Mouse (Mus musculus): ENCODE measurements around the gene Scaf4. TPM values are rescaled to one million over a fixed set of nuclear protein-coding genes. Genes with fewer than 3 reads are reported as not detected.
A peak's percentile ranks its signal among the peaks of the same experiment; 100 is the strongest.

Gene Scaf4
- polyA plus RNA-seq, 1 experiment from 2014 or later: 33.6 TPM

GRCm38 (mm10) chr16:90310488-90311135, 26.3 kb upstream of the Scaf4 start:
- H3K27ac ChIP-seq: no peak overlapping the region
- no peaks in the 10 kb centered on the region for H3K9me3 ChIP-seq
- H3K36me3 ChIP-seq: no peaks in the 10 kb centered on the region
- WGBS: 81% methylated on average over 11 of the region's 11 CpGs
- no peaks in the 10 kb centered on the region for H3K27me3 ChIP-seq
- H3K9ac ChIP-seq: no peak overlapping the region
- no peak for ATAC-seq (ENCODE audit: insufficient number of reproducible peaks, insufficient read depth, low FRiP score, low TSS enrichment, low read depth)
- H3K4me1 ChIP-seq: no peaks in the 10 kb centered on the region
- no peak overlapping the region for H3K4me3 ChIP-seq
- no peak overlapping the region for H3K4me2 ChIP-seq

GRCm38 (mm10) chr16:90309784-90310183, 25.5 kb upstream of the Scaf4 start:
- 60% methylated on average over 3 of the region's 3 CpGs for WGBS
- Histone ChIP-seq H3K27me3 (no peaks in the 10 kb centered on the region), H3K4me1 (no peaks in the 10 kb centered on the region), H3K9ac (no peak overlapping the region), H3K4me2 (no peak overlapping the region), H3K27ac (no peak overlapping the region), H3K36me3 (no peaks in the 10 kb centered on the region), H3K9me3 (no peaks in the 10 kb centered on the region), H3K4me3 (no peak overlapping the region)
- no peak for ATAC-seq (ENCODE audit: insufficient number of reproducible peaks, insufficient read depth, low FRiP score, low TSS enrichment, low read depth)

- WGBS: 82% methylated on average over 2 of the region's 2 CpGs
- peaks cover 4% of the 10 kb centered on the region; the same call in 1 of the 2 replicates for H3K27me3 ChIP-seq
- no peak for ATAC-seq (ENCODE audit: insufficient number of reproducible peaks, insufficient read depth, low FRiP score, low TSS enrichment, low read depth)
- H3K4me1 ChIP-seq: 0 out of 2 replicates have a peak, but pooled peaks cover under 1% of the 10 kb centered on the region
- H3K4me3 ChIP-seq: no peak overlapping the region
- no peak overlapping the region for H3K4me2 ChIP-seq
- H3K27ac ChIP-seq: no peak overlapping the region
- H3K9ac ChIP-seq: no peak overlapping the region
- H3K36me3 ChIP-seq: no peaks in the 10 kb centered on the region
- no peaks in the 10 kb centered on the region for H3K9me3 ChIP-seq
Measured at GRCm38 (mm10) chr16:90303988-90304299, 19.6 kb upstream of the Scaf4 start.

GRCm38 (mm10) chr16:90303286-90303987, 19.1 kb upstream of the Scaf4 start:
- Histone ChIP-seq H3K36me3 (no peaks in the 10 kb centered on the region), H3K27ac (no peak overlapping the region), H3K9me3 (no peaks in the 10 kb centered on the region), H3K4me3 (no peak overlapping the region), H3K4me2 (no peak overlapping the region), H3K9ac (no peak overlapping the region), H3K27me3 (peaks cover 9% of the 10 kb centered on the region), H3K4me1 (peaks cover 4% of the 10 kb centered on the region; the same call in 1 of the 2 replicates)
- ATAC-seq (ENCODE audit: insufficient number of reproducible peaks, insufficient read depth, low FRiP score, low TSS enrichment, low read depth): no peak
- WGBS: 77% methylated on average over 9 of the region's 9 CpGs

- H3K4me3 ChIP-seq: no peak overlapping the region
- no peaks in the 10 kb centered on the region for H3K9me3 ChIP-seq
- peaks cover 10% of the 10 kb centered on the region; the same call in 1 of the 2 replicates for H3K4me1 ChIP-seq
- H3K27ac ChIP-seq: no peak overlapping the region
- 87% methylated on average over 10 of the region's 10 CpGs for WGBS
- H3K4me2 ChIP-seq: no peak overlapping the region
- peaks cover 15% of the 10 kb centered on the region for H3K27me3 ChIP-seq
- H3K9ac ChIP-seq: no peak overlapping the region
- no peaks in the 10 kb centered on the region for H3K36me3 ChIP-seq
- ATAC-seq (ENCODE audit: insufficient number of reproducible peaks, insufficient read depth, low FRiP score, low TSS enrichment, low read depth): no peak
Measured at GRCm38 (mm10) chr16:90301706-90302105, 17.4 kb upstream of the Scaf4 start.

GRCm38 (mm10) chr16:90300896-90301295, 16.6 kb upstream of the Scaf4 start:
- no peaks in the 10 kb centered on the region for H3K36me3 ChIP-seq
- H3K9me3 ChIP-seq: no peaks in the 10 kb centered on the region
- no peak overlapping the region for H3K4me3 ChIP-seq
- no peak for ATAC-seq (ENCODE audit: insufficient number of reproducible peaks, insufficient read depth, low FRiP score, low TSS enrichment, low read depth)
- 93% methylated on average over 11 of the region's 11 CpGs for WGBS
- H3K27ac ChIP-seq: no peak overlapping the region
- no peak overlapping the region for H3K4me2 ChIP-seq
- H3K27me3 ChIP-seq: peaks cover 15% of the 10 kb centered on the region
- H3K9ac ChIP-seq: no peak overlapping the region
- H3K4me1 ChIP-seq: peaks cover 10% of the 10 kb centered on the region; the same call in 1 of the 2 replicates

- no peak overlapping the region for H3K9ac ChIP-seq
- no peaks in the 10 kb centered on the region for H3K9me3 ChIP-seq
- H3K4me3 ChIP-seq: no peak overlapping the region
- no peak overlapping the region for H3K4me2 ChIP-seq
- peaks cover 10% of the 10 kb centered on the region; the same call in 1 of the 2 replicates for H3K4me1 ChIP-seq
- ATAC-seq (ENCODE audit: insufficient number of reproducible peaks, insufficient read depth, low FRiP score, low TSS enrichment, low read depth): no peak
- no peaks in the 10 kb centered on the region for H3K36me3 ChIP-seq
- H3K27ac ChIP-seq: no peak overlapping the region
- peaks cover 15% of the 10 kb centered on the region for H3K27me3 ChIP-seq
Measured at GRCm38 (mm10) chr16:90299591-90299990, 15.3 kb upstream of the Scaf4 start.

- H3K27ac ChIP-seq: no peak overlapping the region
- no peak overlapping the region for H3K9ac ChIP-seq
- no peaks in the 10 kb centered on the region for H3K9me3 ChIP-seq
- no peaks in the 10 kb centered on the region for H3K36me3 ChIP-seq
- 12% methylated on average over 21 of the region's 21 CpGs for WGBS
- no peak for ATAC-seq (ENCODE audit: insufficient number of reproducible peaks, insufficient read depth, low FRiP score, low TSS enrichment, low read depth)
- peak overlapping the region; percentile 26 for H3K4me2 ChIP-seq
- H3K27me3 ChIP-seq: peaks cover 15% of the 10 kb centered on the region
- H3K4me1 ChIP-seq: peaks cover 10% of the 10 kb centered on the region; the same call in 1 of the 2 replicates
- no peak overlapping the region for H3K4me3 ChIP-seq
Measured at GRCm38 (mm10) chr16:90298426-90299300, 14.4 kb upstream of the Scaf4 start.

GRCm38 (mm10) chr16:90297479-90298425, 13.4 kb upstream of the Scaf4 start:
- WGBS: 26% methylated on average over 21 of the region's 22 CpGs
- Histone ChIP-seq H3K9ac (no peak overlapping the region), H3K4me3 (no peak overlapping the region), H3K9me3 (no peaks in the 10 kb centered on the region), H3K4me1 (peaks cover 10% of the 10 kb centered on the region; the same call in 1 of the 2 replicates), H3K27ac (no peak overlapping the region), H3K4me2 (peak overlapping the region; percentile 26), H3K27me3 (peaks cover 15% of the 10 kb centered on the region), H3K36me3 (no peaks in the 10 kb centered on the region)
- no peak for ATAC-seq (ENCODE audit: insufficient number of reproducible peaks, insufficient read depth, low FRiP score, low TSS enrichment, low read depth)

- ATAC-seq (ENCODE audit: insufficient number of reproducible peaks, insufficient read depth, low FRiP score, low TSS enrichment, low read depth): no peak
- Histone ChIP-seq H3K4me3 (no peak overlapping the region), H3K4me1 (0 out of 2 replicates have a peak, but pooled peaks cover 5% of the 10 kb centered on the region), H3K36me3 (no peaks in the 10 kb centered on the region), H3K27ac (no peak overlapping the region), H3K27me3 (no peaks in the 10 kb centered on the region), H3K9me3 (no peaks in the 10 kb centered on the region), H3K9ac (no peak overlapping the region), H3K4me2 (no peak overlapping the region)
- 50% methylated on average over 6 of the region's 6 CpGs for WGBS
Measured at GRCm38 (mm10) chr16:90291675-90292074, 7.4 kb upstream of the Scaf4 start.

GRCm38 (mm10) chr16:90290962-90291361, 6.7 kb upstream of the Scaf4 start:
- Histone ChIP-seq H3K27me3 (no peaks in the 10 kb centered on the region), H3K27ac (no peak overlapping the region), H3K4me3 (no peak overlapping the region), H3K4me1 (0 out of 2 replicates have a peak, but pooled peaks cover 5% of the 10 kb centered on the region), H3K9me3 (no peaks in the 10 kb centered on the region), H3K36me3 (no peaks in the 10 kb centered on the region), H3K9ac (no peak overlapping the region), H3K4me2 (no peak overlapping the region)
- 65% methylated on average over 9 of the region's 9 CpGs for WGBS
- ATAC-seq (ENCODE audit: insufficient number of reproducible peaks, insufficient read depth, low FRiP score, low TSS enrichment, low read depth): no peak

Data from embryonic facial prominence, embryonic 13.5 days (tissue).